Mouse (Mus musculus) midbrain, embryonic 13.5 days (tissue): ENCODE results near the gene Icam5. TPM values are rescaled to one million over a fixed set of nuclear protein-coding genes. Genes with fewer than 3 reads are reported as not detected.
A peak's percentile ranks its signal among the peaks of the same experiment; 100 is the strongest.

Experiments used
- ATAC-seq: fragments of 200-750 bp; cut with Nextera tagmentation; 2 replicates; pipeline ENCODE4 v1.8.0; 2017; ENCODE audit warnings: mild to moderate bottlenecking, moderate TSS enrichment, moderate library complexity
- H3K27ac ChIP-seq: fragments of 300-500 bp; sonication (generic); 2 replicates; pipeline ENCODE4 v1.5.1; 2015; ENCODE audit warnings: inconsistent platforms, mild to moderate bottlenecking, moderate library complexity
- H3K27me3 ChIP-seq: fragments of 300-500 bp; sonication (generic); 2 replicates; pipeline ENCODE4 v1.6.1; 2015; ENCODE audit warnings: mild to moderate bottlenecking, inconsistent platforms
- H3K36me3 ChIP-seq: fragments of 300-500 bp; sonication (generic); 2 replicates; pipeline ENCODE4 v1.6.1; 2015; ENCODE audit warnings: mild to moderate bottlenecking, inconsistent platforms
- H3K4me1 ChIP-seq: fragments of 300-500 bp; sonication (generic); replicated peaks from 2 replicates; pipeline ENCODE4 v1.6.1; 2015; ENCODE audit warnings: inconsistent platforms
- H3K4me2 ChIP-seq: fragments of 300-500 bp; sonication (generic); replicated peaks from 2 replicates; pipeline ENCODE4 v1.6.1; 2015; ENCODE audit warnings: moderate library complexity, mild to moderate bottlenecking, inconsistent platforms
- H3K4me3 ChIP-seq: fragments of 300-500 bp; sonication (generic); replicated peaks from 2 replicates; pipeline ENCODE4 v1.5.1; 2015; ENCODE audit warnings: mild to moderate bottlenecking, inconsistent platforms
- H3K9ac ChIP-seq: fragments of 300-500 bp; sonication (generic); replicated peaks from 2 replicates; pipeline ENCODE4 v1.6.1; 2015; ENCODE audit warnings: mild to moderate bottlenecking, inconsistent platforms
- H3K9me3 ChIP-seq: fragments of 300-500 bp; sonication (generic); 2 replicates; pipeline ENCODE4 v1.6.1; 2016; ENCODE audit warnings: mild to moderate bottlenecking, inconsistent platforms
- WGBS: fragments of 180-500 bp; shearing (Covaris S2); methylation state at CpG from one replicate; pipeline ENCODE4 v1.1.7; 2015; 5-methylcytosine and 5-hydroxymethylcytosine counted together
- polyA plus RNA-seq: library from polyadenylated mRNA; unstranded; fragments of >200 nt; fragmentation: Nextera tagmentation; extraction: Ambion mirVana; gene quantifications from 2 replicates; pipeline ENCODE4 v1.2.1, GENCODE M21; 2015

Icam5 gene
- polyA plus RNA-seq, 1 experiment from 2014 or later = 0.34 TPM

DNA sequence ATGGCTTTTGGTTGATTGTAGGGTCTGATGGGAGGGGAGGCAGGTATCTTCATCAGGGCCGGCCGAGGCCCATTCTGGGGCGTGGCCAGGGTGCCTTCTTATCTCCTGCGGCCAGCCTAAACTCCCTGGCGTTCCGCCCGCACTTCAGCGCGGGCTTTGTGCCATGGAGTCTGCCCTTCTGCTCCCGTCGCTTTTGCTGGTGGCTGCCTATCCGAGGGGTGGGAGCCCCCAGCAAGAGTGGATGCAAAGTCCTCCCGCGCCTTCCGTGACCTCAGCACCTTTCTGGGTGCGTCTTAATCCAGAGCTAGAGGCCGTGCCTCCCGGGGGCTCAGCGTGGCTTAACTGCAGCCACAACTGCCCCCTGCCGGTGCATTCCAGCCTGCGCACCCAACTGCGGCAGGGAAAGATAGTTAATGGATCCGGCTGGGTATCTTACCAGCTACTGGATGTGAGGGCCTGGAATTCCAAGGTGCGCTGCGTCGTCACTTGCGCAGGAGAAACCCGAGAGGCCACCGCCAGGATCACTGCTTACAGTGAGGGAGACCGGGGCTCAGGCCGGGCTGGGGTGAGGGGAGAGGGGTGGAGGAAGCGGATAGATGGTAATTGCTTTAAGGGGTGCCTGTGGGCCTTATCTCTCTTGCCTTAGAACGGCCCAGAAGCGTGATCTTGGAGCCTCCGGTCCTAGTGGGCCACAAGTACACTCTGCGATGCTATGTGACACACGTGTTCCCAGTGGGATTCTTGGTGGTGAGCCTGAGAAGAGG lies 2.4 kb upstream of the Icam5 start, which contains the start of gene Icam4:
Icam4 (plus strand) TSS at position 83 of the 764 bp plus-strand sequence.
- Histone ChIP-seq H3K4me1 (peaks cover 45% of the 10 kb centered on the region), H3K9me3 (no peaks in the 10 kb centered on the region), H3K4me3 (peak within 1 kb of the TSS; percentile 23), H3K4me2 (peak within 1 kb of the TSS; percentile 48), H3K36me3 (no peaks in the 10 kb centered on the region), H3K27ac (no peak within 1 kb of the TSS), H3K9ac (0 out of 2 replicates have a peak within 1 kb of the TSS, but pooled peaks have one; percentile 8), H3K27me3 (peaks cover 90% of the 10 kb centered on the region)
- ATAC-seq = peak; percentile 4; the same call in 1 of the 2 replicates
- 2% methylated on average over 37 of the region's 37 CpGs for WGBS

DNA sequence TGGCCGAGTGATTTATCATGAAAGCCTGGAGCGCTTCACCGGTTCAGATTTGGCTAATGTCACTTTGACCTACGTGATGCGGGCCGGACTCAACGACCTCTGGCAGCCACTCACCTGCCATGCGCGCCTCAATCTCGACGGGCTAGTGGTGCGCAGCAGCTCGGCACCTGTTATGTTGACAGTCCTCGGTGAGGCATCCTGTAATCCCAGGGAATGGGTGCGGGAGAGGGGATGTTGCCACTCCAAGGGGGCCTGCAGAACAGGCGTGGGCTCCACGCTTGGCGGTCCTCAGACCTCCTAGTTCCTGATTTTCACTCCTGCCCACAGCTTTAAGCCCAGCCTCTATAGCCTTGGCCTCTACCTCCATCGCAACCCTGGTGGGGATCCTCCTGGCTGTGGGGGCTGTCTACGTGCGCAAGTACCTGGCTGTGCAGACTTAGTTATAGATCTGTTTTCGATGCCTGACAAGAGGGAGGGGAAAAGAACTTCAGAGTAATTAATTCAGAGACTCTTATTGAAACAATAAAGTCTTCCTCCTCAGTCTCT lies 1.7 kb upstream of the Icam5 start:
- peaks cover 50% of the 10 kb centered on the region for H3K4me1 ChIP-seq
- H3K4me3 ChIP-seq = no peak overlapping the region
- H3K9me3 ChIP-seq = no peaks in the 10 kb centered on the region
- no peak overlapping the region for H3K27ac ChIP-seq
- WGBS = 27% methylated on average over 22 of the region's 22 CpGs
- H3K36me3 ChIP-seq = no peaks in the 10 kb centered on the region
- no peak for ATAC-seq
- no peak overlapping the region for H3K9ac ChIP-seq
- no peak overlapping the region for H3K4me2 ChIP-seq
- H3K27me3 ChIP-seq = peaks cover 96% of the 10 kb centered on the region

DNA sequence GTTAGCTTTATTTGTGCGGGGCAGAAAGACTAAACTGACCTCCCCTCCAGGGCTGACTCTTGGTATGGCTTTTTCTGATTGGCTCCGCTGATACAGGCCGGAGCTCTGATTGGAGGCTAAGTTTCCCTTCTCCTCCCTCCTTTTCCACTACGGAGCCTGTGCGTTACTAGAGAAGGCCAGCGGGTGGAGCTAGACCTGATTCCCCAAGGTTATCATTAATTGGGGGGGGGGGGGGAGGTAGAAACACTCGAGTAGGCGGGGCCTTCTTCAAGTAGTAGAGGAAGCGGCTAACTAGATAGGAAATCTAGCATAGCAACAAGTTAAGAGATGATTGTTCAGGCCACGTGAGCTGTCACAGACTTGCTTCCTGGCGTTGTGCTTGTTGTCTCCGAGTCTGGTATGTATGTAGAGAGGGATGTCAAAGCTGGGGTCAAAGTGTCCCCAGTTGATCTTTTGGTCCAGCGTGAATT lies 1.1 kb upstream of the Icam5 start:
- WGBS = under 1% methylated on average over 13 of the region's 13 CpGs
- Histone ChIP-seq H3K9me3 (no peaks in the 10 kb centered on the region), H3K27me3 (peaks cover 96% of the 10 kb centered on the region), H3K4me1 (peaks cover 53% of the 10 kb centered on the region), H3K36me3 (no peaks in the 10 kb centered on the region), H3K4me3 (peak overlapping the region; percentile 51), H3K4me2 (peak overlapping the region; percentile 90), H3K27ac (no peak overlapping the region), H3K9ac (no peak overlapping the region)
- ATAC-seq = 0 out of 2 replicates have a peak, but pooled peaks have one; percentile 28

DNA sequence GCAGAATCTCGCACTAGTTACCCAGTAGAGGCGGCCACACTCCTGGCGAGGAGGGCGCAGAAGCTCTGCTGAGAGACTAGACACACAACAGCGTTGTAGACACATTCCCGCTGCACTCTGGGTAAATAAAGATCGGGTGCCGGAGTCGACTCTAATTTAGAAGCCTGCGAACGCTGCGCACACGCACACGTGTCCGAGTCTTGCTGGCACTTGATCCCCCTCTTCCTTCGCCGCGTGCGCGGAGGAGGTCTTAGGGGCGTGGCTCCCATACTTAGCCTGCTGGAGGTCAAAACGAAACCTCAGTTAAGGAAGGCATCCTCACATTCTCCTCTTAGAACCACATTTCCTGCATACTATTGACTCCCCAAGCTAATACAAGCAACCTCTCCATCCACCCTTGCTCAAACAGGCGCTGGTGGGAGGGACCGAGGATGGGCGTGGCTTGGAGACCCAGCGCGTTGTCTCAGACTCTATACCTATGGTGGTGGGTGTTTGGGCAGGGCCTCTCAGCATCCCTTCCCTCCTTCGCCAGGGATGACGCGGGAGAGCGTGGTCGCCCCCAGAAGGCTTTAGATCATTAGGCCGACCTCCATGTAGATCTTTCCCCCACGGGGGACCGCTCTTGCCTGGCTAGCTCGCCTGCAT lies 500 bp upstream of the Icam5 start:
- peak overlapping the region; percentile 51 for H3K4me3 ChIP-seq
- no peaks in the 10 kb centered on the region for H3K9me3 ChIP-seq
- H3K27ac ChIP-seq = no peak overlapping the region
- H3K4me1 ChIP-seq = peaks cover 54% of the 10 kb centered on the region
- H3K9ac ChIP-seq = peak overlapping the region; percentile 66
- peaks cover 97% of the 10 kb centered on the region for H3K27me3 ChIP-seq
- peak; percentile 72 for ATAC-seq
- no peaks in the 10 kb centered on the region for H3K36me3 ChIP-seq
- WGBS = 1% methylated on average over 36 of the region's 36 CpGs
- peak overlapping the region; percentile 90 for H3K4me2 ChIP-seq

DNA sequence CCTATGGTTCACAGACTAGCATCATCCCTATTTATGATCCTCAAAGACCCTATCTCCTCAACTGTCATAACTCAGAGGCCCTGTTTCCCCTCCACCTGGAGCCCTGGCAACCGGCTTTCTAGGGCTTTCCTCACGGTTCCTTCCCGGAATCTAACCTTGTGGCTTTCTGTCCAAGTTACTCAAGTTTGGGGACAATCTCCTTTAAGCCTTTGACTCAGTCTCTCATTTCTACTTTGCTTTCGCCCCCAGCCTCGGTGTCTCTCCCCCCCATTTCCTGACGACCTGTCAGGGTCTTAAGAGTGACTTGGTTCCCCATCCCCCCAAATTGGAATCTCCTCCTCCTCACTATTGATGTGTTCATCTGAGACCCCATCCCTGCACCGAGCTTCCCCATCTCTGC lies 618 bp downstream of the Icam5 start:
- Histone ChIP-seq H3K9ac (no peak overlapping the region), H3K4me1 (peaks cover 65% of the 10 kb centered on the region), H3K27me3 (peaks cover 97% of the 10 kb centered on the region), H3K4me2 (peak overlapping the region; percentile 90), H3K4me3 (peak overlapping the region; percentile 51), H3K9me3 (no peaks in the 10 kb centered on the region), H3K36me3 (no peaks in the 10 kb centered on the region), H3K27ac (no peak overlapping the region)
- 2% methylated on average over 7 of the region's 7 CpGs for WGBS
- no peak for ATAC-seq

DNA sequence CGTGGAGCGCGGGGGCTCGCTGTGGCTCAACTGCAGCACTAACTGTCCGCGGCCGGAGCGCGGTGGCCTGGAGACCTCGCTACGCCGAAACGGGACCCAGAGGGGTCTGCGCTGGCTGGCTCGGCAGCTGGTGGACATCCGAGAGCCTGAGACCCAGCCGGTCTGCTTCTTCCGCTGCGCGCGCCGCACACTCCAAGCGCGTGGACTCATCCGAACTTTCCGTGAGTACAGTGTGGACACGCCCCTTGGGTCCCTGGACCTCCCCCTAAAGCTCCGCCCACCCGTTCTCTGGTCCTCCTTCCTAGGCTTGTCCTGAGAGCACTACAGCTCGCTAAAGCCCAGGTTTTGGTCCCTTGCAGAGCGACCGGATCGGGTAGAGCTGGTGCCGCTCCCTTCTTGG lies 1.3 kb downstream of the Icam5 start:
- H3K4me2 ChIP-seq = peak overlapping the region; percentile 90
- no peak overlapping the region for H3K27ac ChIP-seq
- ATAC-seq = no peak
- H3K4me3 ChIP-seq = peak overlapping the region; percentile 51
- peak overlapping the region; percentile 47; the same call in 1 of the 2 replicates for H3K9ac ChIP-seq
- H3K4me1 ChIP-seq = peaks cover 70% of the 10 kb centered on the region
- under 1% methylated on average over 34 of the region's 34 CpGs for WGBS
- H3K36me3 ChIP-seq = no peaks in the 10 kb centered on the region
- peaks cover 98% of the 10 kb centered on the region for H3K27me3 ChIP-seq
- no peaks in the 10 kb centered on the region for H3K9me3 ChIP-seq

DNA sequence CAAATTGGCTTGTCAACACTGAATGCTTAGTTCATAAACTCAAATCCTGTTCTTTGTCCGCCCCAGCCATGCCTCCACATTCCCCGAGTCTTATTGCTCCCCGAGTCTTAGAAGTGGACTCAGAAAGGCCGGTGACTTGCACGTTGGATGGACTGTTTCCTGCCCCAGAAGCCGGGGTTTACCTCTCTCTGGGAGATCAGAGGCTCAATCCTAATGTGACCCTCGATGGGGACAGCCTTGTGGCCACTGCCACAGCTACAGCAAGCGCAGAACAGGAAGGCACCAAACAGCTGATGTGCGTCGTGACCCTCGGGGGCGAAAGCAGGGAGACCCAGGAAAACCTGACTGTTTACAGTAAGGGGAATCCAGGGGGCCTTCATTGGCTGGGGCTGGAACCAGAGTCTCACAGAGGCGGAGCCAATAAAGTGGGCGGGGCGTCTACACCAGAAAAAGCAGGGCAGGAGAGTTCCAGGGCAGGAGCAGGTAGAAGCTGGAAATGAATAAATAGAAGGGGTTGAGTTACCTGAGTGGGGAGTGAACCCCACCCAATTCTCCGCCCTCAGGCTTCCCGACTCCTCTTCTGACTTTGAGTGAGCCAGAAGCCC lies 2.7 kb downstream of the Icam5 start:
- ATAC-seq = no peak
- Histone ChIP-seq H3K27me3 (peaks cover 99% of the 10 kb centered on the region), H3K27ac (no peak overlapping the region), H3K9ac (no peak overlapping the region), H3K4me2 (no peak overlapping the region), H3K36me3 (no peaks in the 10 kb centered on the region), H3K4me1 (peaks cover 65% of the 10 kb centered on the region), H3K4me3 (no peak overlapping the region), H3K9me3 (no peaks in the 10 kb centered on the region)
- 4% methylated on average over 17 of the region's 17 CpGs for WGBS

DNA sequence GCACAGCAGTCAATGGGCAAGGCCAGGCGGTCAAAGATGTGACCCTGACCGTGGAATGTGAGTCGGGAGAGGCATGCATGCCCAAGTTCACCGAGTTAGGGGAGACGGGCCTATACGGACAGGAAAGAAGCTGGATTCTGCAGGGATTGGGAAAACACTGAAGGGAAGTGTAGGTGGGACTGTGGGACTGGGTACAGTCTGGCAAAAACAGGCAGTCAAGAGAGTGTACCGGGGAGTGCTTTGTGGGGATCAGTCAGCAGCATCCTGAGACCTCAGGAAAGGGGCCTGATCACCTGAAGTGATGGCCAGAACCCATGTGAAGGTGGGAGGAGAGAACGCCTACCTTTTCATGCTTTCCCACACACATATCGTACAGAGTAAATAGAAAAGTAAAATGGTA lies 3.7 kb downstream of the Icam5 start:
- Histone ChIP-seq H3K36me3 (no peaks in the 10 kb centered on the region), H3K9ac (no peak overlapping the region), H3K27ac (no peak overlapping the region), H3K4me2 (no peak overlapping the region), H3K9me3 (no peaks in the 10 kb centered on the region), H3K27me3 (peaks cover 99% of the 10 kb centered on the region), H3K4me3 (no peak overlapping the region), H3K4me1 (peaks cover 57% of the 10 kb centered on the region)
- 16% methylated on average over 9 of the region's 9 CpGs for WGBS
- ATAC-seq = no peak

DNA sequence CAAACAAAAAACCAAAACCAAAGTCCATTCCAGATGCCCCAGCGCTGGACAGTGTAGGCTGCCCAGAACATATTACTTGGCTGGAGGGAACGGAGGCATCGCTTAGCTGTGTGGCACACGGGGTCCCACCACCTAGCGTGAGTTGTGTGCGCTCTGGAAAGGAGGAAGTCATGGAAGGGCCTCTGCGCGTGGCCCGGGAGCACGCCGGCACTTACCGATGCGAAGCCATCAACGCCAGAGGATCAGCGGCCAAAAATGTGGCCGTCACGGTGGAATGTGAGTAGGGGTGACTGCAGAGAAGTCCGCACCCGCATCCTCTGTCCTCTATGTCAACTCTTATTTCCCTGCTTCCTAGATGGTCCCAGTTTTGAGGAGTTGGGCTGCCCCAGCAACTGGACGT lies 4.3 kb downstream of the Icam5 start:
- H3K4me3 ChIP-seq = 0 out of 2 replicates have a peak overlapping the region, but pooled peaks have one; percentile 36
- WGBS = 6% methylated on average over 20 of the region's 20 CpGs

DNA sequence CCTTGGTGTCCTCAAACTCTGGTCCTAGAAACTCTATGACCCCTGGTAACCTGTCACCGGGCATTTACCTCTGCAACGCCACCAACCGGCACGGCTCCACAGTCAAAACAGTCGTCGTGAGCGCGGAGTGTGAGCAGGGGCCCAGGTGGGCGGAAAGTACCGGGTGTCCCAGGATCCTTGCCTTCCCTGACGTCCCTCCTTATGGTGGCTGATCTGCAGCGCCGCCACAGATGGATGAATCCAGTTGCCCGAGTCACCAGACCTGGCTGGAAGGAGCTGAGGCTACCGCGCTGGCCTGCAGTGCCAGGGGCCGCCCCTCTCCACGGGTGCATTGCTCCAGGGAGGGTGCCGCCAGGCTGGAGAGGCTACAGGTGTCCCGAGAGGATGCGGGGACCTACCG lies 4.8 kb downstream of the Icam5 start:
- ATAC-seq = no peak
- no peaks in the 10 kb centered on the region for H3K9me3 ChIP-seq
- H3K4me3 ChIP-seq = peak overlapping the region; percentile 36
- no peak overlapping the region for H3K27ac ChIP-seq
- H3K36me3 ChIP-seq = no peaks in the 10 kb centered on the region
- H3K4me1 ChIP-seq = peaks cover 46% of the 10 kb centered on the region
- WGBS = 3% methylated on average over 22 of the region's 22 CpGs
- peak overlapping the region; percentile 51 for H3K4me2 ChIP-seq
- H3K9ac ChIP-seq = peak overlapping the region; percentile 47; the same call in 1 of the 2 replicates
- H3K27me3 ChIP-seq = peaks cover 92% of the 10 kb centered on the region

More for the DNA sequence above, 4.3 kb downstream of the Icam5 start:
- Histone ChIP-seq H3K4me2 (peak overlapping the region; percentile 51; the same call in 1 of the 2 replicates), H3K9ac (no peak overlapping the region), H3K4me1 (peaks cover 51% of the 10 kb centered on the region), H3K27ac (no peak overlapping the region), H3K27me3 (peaks cover 97% of the 10 kb centered on the region), H3K9me3 (no peaks in the 10 kb centered on the region), H3K36me3 (no peaks in the 10 kb centered on the region)
- no peak for ATAC-seq

DNA sequence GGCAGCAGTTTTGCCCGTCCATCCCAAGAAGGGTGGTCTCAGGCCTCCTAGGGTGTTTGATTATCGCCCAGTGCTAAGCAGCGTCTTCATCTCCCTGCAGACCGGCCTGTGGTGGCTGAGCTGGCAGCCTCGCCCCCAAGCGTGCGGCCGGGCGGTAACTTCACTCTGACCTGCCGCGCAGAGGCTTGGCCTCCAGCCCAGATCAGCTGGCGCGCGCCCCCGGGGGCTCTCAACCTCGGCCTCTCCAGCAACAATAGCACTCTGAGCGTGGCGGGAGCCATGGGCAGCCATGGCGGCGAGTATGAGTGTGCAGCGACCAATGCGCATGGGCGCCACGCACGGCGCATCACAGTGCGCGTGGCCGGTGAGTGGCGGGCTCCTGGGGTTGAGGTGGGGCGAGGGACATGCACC lies 5.6 kb downstream of the Icam5 start:
- peak overlapping the region; percentile 51 for H3K4me2 ChIP-seq
- no peaks in the 10 kb centered on the region for H3K9me3 ChIP-seq
- peaks cover 84% of the 10 kb centered on the region for H3K27me3 ChIP-seq
- ATAC-seq = peak; percentile 64
- peak overlapping the region; percentile 36 for H3K4me3 ChIP-seq
- WGBS = 3% methylated on average over 31 of the region's 31 CpGs
- H3K4me1 ChIP-seq = peaks cover 38% of the 10 kb centered on the region
- H3K27ac ChIP-seq = no peak overlapping the region
- no peaks in the 10 kb centered on the region for H3K36me3 ChIP-seq
- H3K9ac ChIP-seq = peak overlapping the region; percentile 47
